Mouse (Mus musculus): Measurements from ENCODE around the gene Becn1. TPM values are rescaled to one million over a fixed set of nuclear protein-coding genes. Genes with fewer than 3 reads are reported as not detected.

The Becn1 gene
- polyA plus RNA-seq (2014; fragmentation: Illumina TruSeq; extraction: RNeasy Lipid Tissue Mini Kit (QIAGEN cat#74804); ENCODE audit: insufficient read depth, low read depth, low replicate concordance) = 89.2 TPM

GRCm38 (mm10) chr11:101302004-101302798 lies at the start of gene Becn1:
Becn1 (minus strand) TSS chr11:101302286.

GRCm38 (mm10) chr11:101330371-101330924 lies 28.4 kb upstream of the Becn1 start, which contains the start of gene Aoc3:
Aoc3 (plus strand) TSS chr11:101330605.

GRCm38 (mm10) chr11:101324763-101325162 lies 22.7 kb upstream of the Becn1 start, which contains the start of gene Aoc2:
Aoc2 (plus strand) TSS chr11:101325063.

GRCm38 (mm10) chr11:101315665-101316500 lies 13.8 kb upstream of the Becn1 start, which contains the start of gene Psme3:
Psme3 (plus strand) TSS chr11:101316213.

GRCm38 (mm10) chr11:101278223-101279192 lies 23.6 kb downstream of the Becn1 start, which contains the start of the genes Cntd1 and Coa3:
Cntd1 (plus strand) TSS chr11:101279012.
Coa3 (minus strand) TSS chr11:101279114.

GRCm38 (mm10) chr11:101259948-101260825 lies 41.9 kb downstream of the Becn1 start, which contains the start of gene Wnk4:
Wnk4 (plus strand) TSS chr11:101260567.

GRCm38 (mm10) chr11:101253613-101254389 lies 48.3 kb downstream of the Becn1 start, which contains the start of gene Vps25:
Vps25 (plus strand) TSS chr11:101253707.

GRCm38 (mm10) chr11:101245855-101246701 lies 56.0 kb downstream of the Becn1 start, which contains the start of gene Ramp2:
Ramp2 (plus strand) TSS chr11:101246028.

Other genes starting within 250 kb of the Becn1 start
- gene Naglu, start 232.3 kb downstream of the Becn1 start, polyA plus RNA-seq (2014; fragmentation: Illumina TruSeq; extraction: RNeasy Lipid Tissue Mini Kit (QIAGEN cat#74804); ENCODE audit: insufficient read depth, low read depth, low replicate concordance) = 10.0 TPM
- gene Hsd17b1, start 223.9 kb downstream of the Becn1 start, polyA plus RNA-seq (2014; fragmentation: Illumina TruSeq; extraction: RNeasy Lipid Tissue Mini Kit (QIAGEN cat#74804); ENCODE audit: insufficient read depth, low read depth, low replicate concordance) = 0.35 TPM
- 19.9 TPM for gene Coasy, start 219.7 kb downstream of the Becn1 start, polyA plus RNA-seq (2014; fragmentation: Illumina TruSeq; extraction: RNeasy Lipid Tissue Mini Kit (QIAGEN cat#74804); ENCODE audit: insufficient read depth, low read depth, low replicate concordance)
- 33.0 TPM for gene Mlx, start 215.0 kb downstream of the Becn1 start, polyA plus RNA-seq (2014; fragmentation: Illumina TruSeq; extraction: RNeasy Lipid Tissue Mini Kit (QIAGEN cat#74804); ENCODE audit: insufficient read depth, low read depth, low replicate concordance)
- gene Psmc3ip, start 206.8 kb downstream of the Becn1 start, polyA plus RNA-seq (2014; fragmentation: Illumina TruSeq; extraction: RNeasy Lipid Tissue Mini Kit (QIAGEN cat#74804); ENCODE audit: insufficient read depth, low read depth, low replicate concordance) = 6.5 TPM
- 36.3 TPM for gene Retreg3, start 182.4 kb downstream of the Becn1 start, polyA plus RNA-seq (2014; fragmentation: Illumina TruSeq; extraction: RNeasy Lipid Tissue Mini Kit (QIAGEN cat#74804); ENCODE audit: insufficient read depth, low read depth, low replicate concordance)
- gene Tubg1, start 182.3 kb downstream of the Becn1 start, polyA plus RNA-seq (2014; fragmentation: Illumina TruSeq; extraction: RNeasy Lipid Tissue Mini Kit (QIAGEN cat#74804); ENCODE audit: insufficient read depth, low read depth, low replicate concordance) = 16.8 TPM
- gene Tubg2, start 146.4 kb downstream of the Becn1 start, polyA plus RNA-seq (2014; fragmentation: Illumina TruSeq; extraction: RNeasy Lipid Tissue Mini Kit (QIAGEN cat#74804); ENCODE audit: insufficient read depth, low read depth, low replicate concordance) = 1.1 TPM
- 0.62 TPM for gene Cntnap1, start 131.8 kb downstream of the Becn1 start, polyA plus RNA-seq (2014; fragmentation: Illumina TruSeq; extraction: RNeasy Lipid Tissue Mini Kit (QIAGEN cat#74804); ENCODE audit: insufficient read depth, low read depth, low replicate concordance)
- gene Plekhh3, start 130.9 kb downstream of the Becn1 start, polyA plus RNA-seq (2014; fragmentation: Illumina TruSeq; extraction: RNeasy Lipid Tissue Mini Kit (QIAGEN cat#74804); ENCODE audit: insufficient read depth, low read depth, low replicate concordance) = 10.0 TPM
- 0.13 TPM for gene Ccr10, start 126.8 kb downstream of the Becn1 start, polyA plus RNA-seq (2014; fragmentation: Illumina TruSeq; extraction: RNeasy Lipid Tissue Mini Kit (QIAGEN cat#74804); ENCODE audit: insufficient read depth, low read depth, low replicate concordance)
- 23.4 TPM for gene Ezh1, start 75.8 kb downstream of the Becn1 start, polyA plus RNA-seq (2014; fragmentation: Illumina TruSeq; extraction: RNeasy Lipid Tissue Mini Kit (QIAGEN cat#74804); ENCODE audit: insufficient read depth, low read depth, low replicate concordance)
- gene Ramp2, start 56.3 kb downstream of the Becn1 start, polyA plus RNA-seq (2014; fragmentation: Illumina TruSeq; extraction: RNeasy Lipid Tissue Mini Kit (QIAGEN cat#74804); ENCODE audit: insufficient read depth, low read depth, low replicate concordance) = 682 TPM
- 121 TPM for gene Vps25, start 48.6 kb downstream of the Becn1 start, polyA plus RNA-seq (2014; fragmentation: Illumina TruSeq; extraction: RNeasy Lipid Tissue Mini Kit (QIAGEN cat#74804); ENCODE audit: insufficient read depth, low read depth, low replicate concordance)
- 9.4 TPM for gene Wnk4, start 41.7 kb downstream of the Becn1 start, polyA plus RNA-seq (2014; fragmentation: Illumina TruSeq; extraction: RNeasy Lipid Tissue Mini Kit (QIAGEN cat#74804); ENCODE audit: insufficient read depth, low read depth, low replicate concordance)
- gene Cntd1, start 23.3 kb downstream of the Becn1 start, polyA plus RNA-seq (2014; fragmentation: Illumina TruSeq; extraction: RNeasy Lipid Tissue Mini Kit (QIAGEN cat#74804); ENCODE audit: insufficient read depth, low read depth, low replicate concordance) = 0.25 TPM
- 157 TPM for gene Coa3, start 23.2 kb downstream of the Becn1 start, polyA plus RNA-seq (2014; fragmentation: Illumina TruSeq; extraction: RNeasy Lipid Tissue Mini Kit (QIAGEN cat#74804); ENCODE audit: insufficient read depth, low read depth, low replicate concordance)
- 33.8 TPM for gene Psme3, start 13.9 kb upstream of the Becn1 start, polyA plus RNA-seq (2014; fragmentation: Illumina TruSeq; extraction: RNeasy Lipid Tissue Mini Kit (QIAGEN cat#74804); ENCODE audit: insufficient read depth, low read depth, low replicate concordance)
- gene Aoc2, start 22.8 kb upstream of the Becn1 start, polyA plus RNA-seq (2014; fragmentation: Illumina TruSeq; extraction: RNeasy Lipid Tissue Mini Kit (QIAGEN cat#74804); ENCODE audit: insufficient read depth, low read depth, low replicate concordance) = 0.70 TPM
- 4.7 TPM for gene Aoc3, start 28.3 kb upstream of the Becn1 start, polyA plus RNA-seq (2014; fragmentation: Illumina TruSeq; extraction: RNeasy Lipid Tissue Mini Kit (QIAGEN cat#74804); ENCODE audit: insufficient read depth, low read depth, low replicate concordance)
- not detected for gene G6pc, start 65.3 kb upstream of the Becn1 start, polyA plus RNA-seq (2014; fragmentation: Illumina TruSeq; extraction: RNeasy Lipid Tissue Mini Kit (QIAGEN cat#74804); ENCODE audit: insufficient read depth, low read depth, low replicate concordance)
- 26.8 TPM for gene Aarsd1, start 115.3 kb upstream of the Becn1 start, polyA plus RNA-seq (2014; fragmentation: Illumina TruSeq; extraction: RNeasy Lipid Tissue Mini Kit (QIAGEN cat#74804); ENCODE audit: insufficient read depth, low read depth, low replicate concordance)
- 2.7 TPM for gene Gm27029, start 122.5 kb upstream of the Becn1 start, polyA plus RNA-seq (2014; fragmentation: Illumina TruSeq; extraction: RNeasy Lipid Tissue Mini Kit (QIAGEN cat#74804); ENCODE audit: insufficient read depth, low read depth, low replicate concordance)
- gene Rundc1, start 122.8 kb upstream of the Becn1 start, polyA plus RNA-seq (2014; fragmentation: Illumina TruSeq; extraction: RNeasy Lipid Tissue Mini Kit (QIAGEN cat#74804); ENCODE audit: insufficient read depth, low read depth, low replicate concordance) = 10.9 TPM
- 5.4 TPM for gene Ptges3l, start 123.0 kb upstream of the Becn1 start, polyA plus RNA-seq (2014; fragmentation: Illumina TruSeq; extraction: RNeasy Lipid Tissue Mini Kit (QIAGEN cat#74804); ENCODE audit: insufficient read depth, low read depth, low replicate concordance)
- gene Rpl27, start 140.0 kb upstream of the Becn1 start, polyA plus RNA-seq (2014; fragmentation: Illumina TruSeq; extraction: RNeasy Lipid Tissue Mini Kit (QIAGEN cat#74804); ENCODE audit: insufficient read depth, low read depth, low replicate concordance) = 823 TPM
- 80.7 TPM for gene Ifi35, start 146.1 kb upstream of the Becn1 start, polyA plus RNA-seq (2014; fragmentation: Illumina TruSeq; extraction: RNeasy Lipid Tissue Mini Kit (QIAGEN cat#74804); ENCODE audit: insufficient read depth, low read depth, low replicate concordance)
- gene Rnd2, start 162.7 kb upstream of the Becn1 start, polyA plus RNA-seq (2014; fragmentation: Illumina TruSeq; extraction: RNeasy Lipid Tissue Mini Kit (QIAGEN cat#74804); ENCODE audit: insufficient read depth, low read depth, low replicate concordance) = 19.0 TPM
- gene Vat1, start 163.9 kb upstream of the Becn1 start, polyA plus RNA-seq (2014; fragmentation: Illumina TruSeq; extraction: RNeasy Lipid Tissue Mini Kit (QIAGEN cat#74804); ENCODE audit: insufficient read depth, low read depth, low replicate concordance) = 86.7 TPM
- gene Brca1, start 249.7 kb upstream of the Becn1 start, polyA plus RNA-seq (2014; fragmentation: Illumina TruSeq; extraction: RNeasy Lipid Tissue Mini Kit (QIAGEN cat#74804); ENCODE audit: insufficient read depth, low read depth, low replicate concordance) = 0.28 TPM
- gene Nbr1, start 249.9 kb upstream of the Becn1 start, polyA plus RNA-seq (2014; fragmentation: Illumina TruSeq; extraction: RNeasy Lipid Tissue Mini Kit (QIAGEN cat#74804); ENCODE audit: insufficient read depth, low read depth, low replicate concordance) = 33.6 TPM